Mouse (Mus musculus) erythroblast, embryonic 14.5 days (primary cell): ENCODE data around the gene Cd36. TPM values are rescaled to one million over a fixed set of nuclear protein-coding genes. Genes with fewer than 3 reads are reported as not detected.

Source experiments
- H3K27me3 ChIP-seq: 2 replicates; pipeline ENCODE4 v1.6.1; 2012; ENCODE audit warnings: inconsistent platforms; ENCODE audit not compliant: control insufficient read depth
- H3K36me3 ChIP-seq: 2 replicates; pipeline ENCODE4 v1.6.1; 2012; ENCODE audit warnings: mild to moderate bottlenecking, inconsistent platforms; ENCODE audit not compliant: control insufficient read depth
- H3K4me1 ChIP-seq: 2 replicates; pipeline ENCODE4 v1.6.1; 2012; ENCODE audit warnings: inconsistent platforms; ENCODE audit not compliant: control insufficient read depth
- H3K4me3 ChIP-seq: replicated peaks from 2 replicates; pipeline ENCODE3; 2012; ENCODE audit warnings: moderate library complexity, mild to moderate bottlenecking, inconsistent platforms
- H3K9me3 ChIP-seq: 2 replicates; pipeline ENCODE4 v1.6.1; 2012; ENCODE audit warnings: low read length, inconsistent platforms, mixed read lengths; ENCODE audit not compliant: control insufficient read depth
- GATA1 ChIP-seq: IDR thresholded peaks from 2 replicates; pipeline ENCODE4 v1.6.1; 2012; ENCODE audit warnings: low read length, inconsistent platforms, mixed read lengths
- TAL1 ChIP-seq: IDR thresholded peaks from 3 replicates; pipeline ENCODE4 v1.6.1; 2012; ENCODE audit warnings: low read length, inconsistent platforms, mixed read lengths
- polyA plus RNA-seq: library from polyadenylated mRNA; stranded (reverse); fragments of >175 nt; gene quantifications from 2 replicates; pipeline ENCODE4 v1.2.3, GENCODE M21; 2012

The Cd36 gene
- polyA plus RNA-seq, 1 experiment, result 0.12 TPM

GRCm38 (mm10) chr5:17893577-17894172 is 5.1 kb upstream of the Cd36 start:
- TF ChIP-seq TAL1, result no peak
- no peak for TF ChIP-seq GATA1
- no peak overlapping the region for H3K4me3 ChIP-seq

GRCm38 (mm10) chr5:17889291-17889690 is 690 bp upstream of the Cd36 start:
- Histone ChIP-seq H3K36me3 (no peaks in the 10 kb centered on the region), H3K4me1 (no peaks in the 10 kb centered on the region), H3K9me3 (no peaks in the 10 kb centered on the region), H3K27me3 (no peaks in the 10 kb centered on the region), H3K4me3 (no peak overlapping the region)
- TF ChIP-seq GATA1 (no peak), TAL1 (no peak)

More at GRCm38 (mm10) chr5:17893577-17894172, 5.1 kb upstream of the Cd36 start:
- Histone ChIP-seq H3K27me3 (no peaks in the 10 kb centered on the region), H3K4me1 (no peaks in the 10 kb centered on the region), H3K9me3 (no peaks in the 10 kb centered on the region), H3K36me3 (no peaks in the 10 kb centered on the region)

GRCm38 (mm10) chr5:17886377-17886776 is 2.2 kb downstream of the Cd36 start:
- Histone ChIP-seq H3K9me3 (no peaks in the 10 kb centered on the region), H3K4me1 (no peaks in the 10 kb centered on the region), H3K27me3 (no peaks in the 10 kb centered on the region), H3K4me3 (no peak overlapping the region), H3K36me3 (no peaks in the 10 kb centered on the region)
- TF ChIP-seq GATA1 (no peak), TAL1 (no peak)

- Histone ChIP-seq H3K9me3 (no peaks in the 10 kb centered on the region), H3K4me3 (no peak overlapping the region), H3K4me1 (peaks cover 4% of the 10 kb centered on the region), H3K27me3 (no peaks in the 10 kb centered on the region), H3K36me3 (no peaks in the 10 kb centered on the region)
- no peak for TF ChIP-seq GATA1
- TF ChIP-seq TAL1, result no peak
Measured at GRCm38 (mm10) chr5:17883357-17883875, 5.2 kb downstream of the Cd36 start.

GRCm38 (mm10) chr5:17881542-17881896 is 7.1 kb downstream of the Cd36 start:
- H3K9me3 ChIP-seq, result no peaks in the 10 kb centered on the region
- H3K27me3 ChIP-seq, result no peaks in the 10 kb centered on the region
- no peak for TF ChIP-seq GATA1
- TF ChIP-seq TAL1, result no peak
- no peak overlapping the region for H3K4me3 ChIP-seq
- H3K36me3 ChIP-seq, result no peaks in the 10 kb centered on the region
- H3K4me1 ChIP-seq, result peaks cover 8% of the 10 kb centered on the region

GRCm38 (mm10) chr5:17880799-17881541 is 7.6 kb downstream of the Cd36 start:
- no peak for TF ChIP-seq GATA1
- TF ChIP-seq TAL1, result no peak
- no peaks in the 10 kb centered on the region for H3K9me3 ChIP-seq
- no peaks in the 10 kb centered on the region for H3K27me3 ChIP-seq
- H3K4me3 ChIP-seq, result no peak overlapping the region
- no peaks in the 10 kb centered on the region for H3K36me3 ChIP-seq
- peaks cover 8% of the 10 kb centered on the region for H3K4me1 ChIP-seq

GRCm38 (mm10) chr5:17879924-17880323 is 8.7 kb downstream of the Cd36 start:
- Histone ChIP-seq H3K27me3 (no peaks in the 10 kb centered on the region), H3K4me1 (peaks cover 8% of the 10 kb centered on the region)

GRCm38 (mm10) chr5:17877044-17877443 is 11.6 kb downstream of the Cd36 start:
- Histone ChIP-seq H3K4me3 (no peak overlapping the region), H3K4me1 (peaks cover 8% of the 10 kb centered on the region), H3K36me3 (no peaks in the 10 kb centered on the region), H3K27me3 (no peaks in the 10 kb centered on the region), H3K9me3 (no peaks in the 10 kb centered on the region)
- TF ChIP-seq GATA1 (no peak), TAL1 (no peak)

More at GRCm38 (mm10) chr5:17879924-17880323, 8.7 kb downstream of the Cd36 start:
- H3K9me3 ChIP-seq, result no peaks in the 10 kb centered on the region
- H3K36me3 ChIP-seq, result no peaks in the 10 kb centered on the region
- no peak overlapping the region for H3K4me3 ChIP-seq
- TF ChIP-seq TAL1, result no peak
- TF ChIP-seq GATA1, result no peak

- Histone ChIP-seq H3K9me3 (no peaks in the 10 kb centered on the region), H3K36me3 (no peaks in the 10 kb centered on the region), H3K27me3 (no peaks in the 10 kb centered on the region), H3K4me1 (peaks cover 8% of the 10 kb centered on the region), H3K4me3 (no peak overlapping the region)
- TF ChIP-seq GATA1 (no peak), TAL1 (no peak)
Measured at GRCm38 (mm10) chr5:17876637-17877036, 12.0 kb downstream of the Cd36 start.
